Mouse (Mus musculus): ENCODE data around the gene Gata3. TPM values are rescaled to one million over a fixed set of nuclear protein-coding genes. Genes with fewer than 3 reads are reported as not detected.

Gata3 gene
- total and polyA plus RNA-seq, 3 experiments, result 0.08 to 0.63 (median 0.11) TPM

DNA sequence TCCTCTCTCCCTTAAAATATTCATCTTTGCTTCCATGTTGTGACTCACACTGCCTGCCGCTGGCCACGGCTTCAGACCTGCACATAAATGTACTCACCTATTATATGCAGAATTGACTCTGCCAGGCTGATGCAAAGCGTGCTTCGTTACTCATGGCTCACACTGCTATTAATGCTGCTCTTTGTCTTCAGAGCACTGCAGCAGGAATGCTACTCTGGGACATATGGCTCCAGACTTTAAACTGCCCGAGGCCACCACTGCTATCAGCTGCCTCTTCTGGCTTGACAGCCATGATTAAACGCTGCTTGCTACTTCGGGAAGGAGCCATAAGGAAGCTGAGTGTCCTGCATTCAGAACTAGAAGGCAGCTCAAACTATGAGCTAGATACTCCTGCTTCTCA is 54.6 kb downstream of the Gata3 start:
- Histone ChIP-seq H3K4me2 (ENCODE audit: insufficient read depth, low read depth, poor library complexity, severe bottlenecking) (no peak overlapping the region), H3K9ac (ENCODE audit: insufficient read depth, low read depth) (no peak overlapping the region), H3K79me2 (replicated peaks; ENCODE audit: control insufficient read depth, extremely low read depth, insufficient read depth, poor library complexity, severe bottlenecking) (no peaks in the 10 kb centered on the region), H3K27me3 (replicated peaks) (no peaks in the 10 kb centered on the region), H3K36me3 (replicated peaks in 1 of 2; ENCODE audit: control insufficient read depth in 1 of 2, insufficient read depth in 1 of 2, low read length in 1 of 2) (no peaks in the 10 kb centered on the region), H3K9me3 (replicated peaks; ENCODE audit: low read length) (no peaks in the 10 kb centered on the region), H3K27ac (ENCODE audit: insufficient read depth, low read depth) (no peak overlapping the region), H3K4me3 (replicated peaks in 1 of 3; ENCODE audit: low read depth in 2 of 3, low read length in 2 of 3, poor library complexity in 1 of 3) (no peak overlapping the region), H3K4me1 (ENCODE audit: control insufficient read depth in 1 of 2, insufficient read depth in 2 of 2) (peaks cover 0 to 7% of the 10 kb centered on the region in 2 experiments; a peak in 2 of 4 replicates)
- dilution Hi-C loops (cut with MboI; ENCODE audit: extremely low pct_ligation_motif_present, extremely low pct_unique_long_range_greater_than_20kb, low sequenced_read_pairs) (no loop called here), in situ Hi-C loops (cut with MboI; ENCODE audit: low pct_ligation_motif_present, low pct_unique_long_range_greater_than_20kb, low sequenced_read_pairs) (no loop called here)
- no peak for TF ChIP-seq IRF4 (IDR thresholded peaks at IDR 0.05; ENCODE audit: low read depth, low read length)
- no peak for TF ChIP-seq POLR2AphosphoS2 (IDR thresholded peaks at IDR 0.05; ENCODE audit: low read depth, low read length)
- no peak for TF ChIP-seq PAX5 (IDR thresholded peaks at IDR 0.05; ENCODE audit: low read length)
- TF ChIP-seq RCOR1 (conservative IDR thresholded peaks at IDR 0.05; ENCODE audit: low read depth, low read length), result no peak
- TF ChIP-seq NRF1 (IDR thresholded peaks at IDR 0.05; ENCODE audit: low read depth, low read length), result no peak
- TF ChIP-seq SIN3A (IDR thresholded peaks at IDR 0.05; ENCODE audit: low read length), result no peak
- no peak for TF ChIP-seq ELF1 (IDR thresholded peaks at IDR 0.05; ENCODE audit: low read depth, low read length)
- TF ChIP-seq ETS1 (conservative IDR thresholded peaks at IDR 0.05; ENCODE audit: low read depth, low read length), result no peak
- no peak for TF ChIP-seq MEF2A (IDR thresholded peaks at IDR 0.05; ENCODE audit: borderline replicate concordance, low read depth, low read length)
- TF ChIP-seq JUN (IDR thresholded peaks at IDR 0.05; ENCODE audit: insufficient read depth, low read depth, low read length), result no peak
- no peak for TF ChIP-seq ZKSCAN1 (IDR thresholded peaks at IDR 0.05; ENCODE audit: borderline replicate concordance, low read depth, low read length)
- no peak for DNase-seq (ENCODE audit: extremely low read depth)

DNA sequence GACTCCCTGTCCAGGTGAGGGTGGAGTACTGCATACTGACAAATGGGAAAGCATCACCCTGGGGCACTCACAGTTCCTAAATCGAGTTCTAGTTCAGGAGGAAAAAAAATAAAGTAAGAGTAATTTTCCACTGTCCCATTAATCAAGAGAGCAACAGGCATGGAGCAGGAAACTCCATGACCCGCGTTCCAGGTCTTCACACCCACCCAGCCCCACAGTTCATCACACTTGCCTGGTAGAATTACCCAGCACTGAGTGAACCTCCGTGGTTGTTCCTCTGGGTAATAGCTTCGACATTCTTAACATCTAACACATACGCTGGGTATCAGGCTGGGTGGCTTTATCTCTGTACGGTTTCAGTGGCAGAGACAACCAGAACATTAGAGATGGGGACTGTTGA is 56.1 kb downstream of the Gata3 start:
- TF ChIP-seq RAD21 (IDR thresholded peaks at IDR 0.05; ENCODE audit: low read depth, low read length) (no peak), ETS1 (conservative IDR thresholded peaks at IDR 0.05; ENCODE audit: low read depth, low read length) (no peak), HCFC1 (IDR thresholded peaks at IDR 0.05; ENCODE audit: low read depth, low read length) (no peak), ZKSCAN1 (IDR thresholded peaks at IDR 0.05; ENCODE audit: borderline replicate concordance, low read depth, low read length) (no peak), MYC (IDR thresholded peaks at IDR 0.05; ENCODE audit: low read depth, low read length) (no peak), ZMIZ1 (IDR thresholded peaks at IDR 0.05; ENCODE audit: low read depth, low read length) (no peak), RCOR1 (conservative IDR thresholded peaks at IDR 0.05; ENCODE audit: low read depth, low read length) (no peak), CHD2 (IDR thresholded peaks at IDR 0.05; ENCODE audit: low read length) (no peak), PAX5 (IDR thresholded peaks at IDR 0.05; ENCODE audit: low read length) (no peak), NRF1 (IDR thresholded peaks at IDR 0.05; ENCODE audit: low read depth, low read length) (no peak), MAZ (IDR thresholded peaks at IDR 0.05; ENCODE audit: low read depth, low read length) (no peak), ZNF384 (IDR thresholded peaks at IDR 0.05; ENCODE audit: low read depth, low read length) (no peak), MXI1 (IDR thresholded peaks at IDR 0.05; ENCODE audit: low read depth, low read length) (no peak), UBTF (IDR thresholded peaks at IDR 0.05; ENCODE audit: low read depth, low read length) (no peak), GABPA (IDR thresholded peaks at IDR 0.05; ENCODE audit: insufficient replicate concordance, low read depth, low read length) (no peak)
- in situ Hi-C loops (cut with MboI; ENCODE audit: low pct_ligation_motif_present, low pct_unique_long_range_greater_than_20kb, low sequenced_read_pairs) (no loop called here), dilution Hi-C loops (cut with MboI; ENCODE audit: extremely low pct_ligation_motif_present, extremely low pct_unique_long_range_greater_than_20kb, low sequenced_read_pairs) (no loop called here)

More for the DNA sequence above, 56.1 kb downstream of the Gata3 start:
- no peak for DNase-seq (ENCODE audit: extremely low read depth)
- Histone ChIP-seq H3K36me3 (replicated peaks in 1 of 2; ENCODE audit: control insufficient read depth in 1 of 2, insufficient read depth in 1 of 2, low read length in 1 of 2) (no peaks in the 10 kb centered on the region), H3K4me1 (ENCODE audit: control insufficient read depth in 1 of 2, insufficient read depth in 2 of 2) (peaks cover 0 to 7% of the 10 kb centered on the region in 2 experiments; a peak in 2 of 4 replicates), H3K9ac (ENCODE audit: insufficient read depth, low read depth) (no peak overlapping the region), H3K79me2 (replicated peaks; ENCODE audit: control insufficient read depth, extremely low read depth, insufficient read depth, poor library complexity, severe bottlenecking) (no peaks in the 10 kb centered on the region), H3K27ac (ENCODE audit: insufficient read depth, low read depth) (no peak overlapping the region), H3K9me3 (replicated peaks; ENCODE audit: low read length) (no peaks in the 10 kb centered on the region), H3K27me3 (replicated peaks) (no peaks in the 10 kb centered on the region), H3K4me2 (ENCODE audit: insufficient read depth, low read depth, poor library complexity, severe bottlenecking) (no peak overlapping the region), H3K4me3 (replicated peaks in 1 of 3; ENCODE audit: low read depth in 2 of 3, low read length in 2 of 3, poor library complexity in 1 of 3) (no peak overlapping the region)

Data from CH12.LX (cell line).